Mouse (Mus musculus) erythroid progenitor cell, adult 5-6 weeks (primary cell): ENCODE results near the gene Kcnq2. TPM values are rescaled to one million over a fixed set of nuclear protein-coding genes. Genes with fewer than 3 reads are reported as not detected.

Experiments used
- ATAC-seq: replicated peaks from 2 replicates; pipeline ENCODE4 v1.8.0; 2016; ENCODE audit warnings: moderate number of reproducible peaks, mild to moderate bottlenecking, moderate TSS enrichment, inconsistent platforms; ENCODE audit not compliant: poor library complexity, low FRiP score, severe bottlenecking
- total RNA-seq, 2 experiments: library from RNA; stranded (forward) in 1 of 2; stranded (reverse) in 1 of 2; fragments of 150-400 nt in 1 of 2; fragments of 186-747, 209-891 nt in 1 of 2; gene quantifications; 2 replicates each; pipeline versions ENCODE4 v1.2.3 to v1.2.4; 2015 to 2017; ENCODE audit warnings: low replicate concordance in 2 of 2

Gene Kcnq2
- not detected in 2 replicates for total RNA-seq (2015; ENCODE audit: low replicate concordance)
- not detected in 2 replicates for total RNA-seq (2017; ENCODE audit: low replicate concordance)

DNA sequence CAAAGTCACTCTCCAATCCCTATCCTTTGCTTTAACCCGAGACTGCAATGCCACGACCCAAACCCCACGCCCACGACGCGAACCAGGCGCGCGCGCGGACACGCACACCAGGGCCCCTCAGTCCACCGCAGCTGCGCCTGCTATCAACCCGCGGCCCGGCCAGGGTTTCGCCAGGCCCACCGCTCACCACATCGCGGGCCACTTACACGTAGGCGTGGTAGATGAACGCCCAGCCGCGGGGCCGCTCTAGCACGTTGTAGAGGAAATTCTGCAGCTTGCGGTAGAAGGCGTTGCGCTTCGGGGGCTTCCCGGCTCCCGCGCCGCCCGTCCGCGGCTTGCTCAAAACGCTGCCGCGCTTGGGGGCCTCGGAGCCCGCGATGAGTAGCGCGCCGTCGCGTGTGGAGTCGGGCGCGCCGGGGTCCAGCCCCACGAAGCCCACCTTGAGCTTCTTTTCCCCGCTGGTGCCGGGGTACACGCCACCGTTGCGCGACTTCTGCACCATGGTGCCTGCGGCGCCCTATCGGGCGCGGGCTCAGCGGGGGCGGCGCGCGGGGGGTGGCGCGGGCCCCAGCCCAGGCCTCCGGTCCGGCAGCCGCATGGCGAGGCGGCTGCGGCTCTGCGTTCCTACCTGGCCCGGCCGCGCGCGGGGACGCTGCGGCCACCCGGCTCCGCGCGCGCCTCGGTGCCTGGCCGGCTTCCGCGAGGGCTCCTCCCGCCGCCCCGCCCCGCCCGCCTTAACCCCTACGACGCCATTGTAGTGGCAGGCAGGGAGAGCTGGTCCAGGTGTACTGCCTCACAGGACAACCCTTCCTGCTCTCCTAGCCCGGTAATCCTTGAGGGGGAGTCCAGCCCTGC, at the start of gene Kcnq2:
Gene Kcnq2, minus strand, starts transcription at position 710 of the 855 bp plus-strand sequence.
- ATAC-seq, result no peak

GRCm38 (mm10) chr2:181180898-181181297, 45.8 kb upstream of the Kcnq2 start:
- no peak for ATAC-seq

DNA sequence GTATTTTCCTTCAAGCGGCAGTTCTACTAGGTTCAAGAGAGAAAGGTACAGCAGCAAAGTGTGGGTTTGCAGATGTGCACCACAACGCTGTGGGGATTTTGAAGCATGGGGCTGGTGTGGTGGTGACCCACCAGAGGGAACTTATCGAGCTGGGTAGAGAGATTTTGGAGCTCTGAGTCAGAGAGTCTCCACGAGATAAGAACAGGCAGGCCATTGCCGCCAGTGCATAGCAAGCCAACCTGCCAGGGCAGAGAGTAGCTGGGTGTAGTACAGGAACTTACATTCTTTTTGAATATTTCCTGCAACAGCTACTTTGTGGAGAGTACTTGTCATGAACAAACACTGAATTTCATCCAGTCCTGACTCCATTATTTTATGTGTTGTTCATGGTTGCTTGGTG, 43.4 kb upstream of the Kcnq2 start:
- no peak for ATAC-seq

- no peak for ATAC-seq
These were observed 42.9 kb upstream of the Kcnq2 start for GRCm38 (mm10) chr2:181178015-181178414.

- ATAC-seq, result no peak
These were observed 39.5 kb upstream of the Kcnq2 start for GRCm38 (mm10) chr2:181174646-181175045.

- ATAC-seq, result no peak
These were observed 31.4 kb upstream of the Kcnq2 start for GRCm38 (mm10) chr2:181166469-181166868.

GRCm38 (mm10) chr2:181160821-181161220, 25.7 kb upstream of the Kcnq2 start:
- no peak for ATAC-seq

- no peak for ATAC-seq
These were observed 24.7 kb upstream of the Kcnq2 start for GRCm38 (mm10) chr2:181159771-181160170.

GRCm38 (mm10) chr2:181159091-181159514, 24.0 kb upstream of the Kcnq2 start:
- no peak for ATAC-seq

GRCm38 (mm10) chr2:181158471-181158870, 23.4 kb upstream of the Kcnq2 start:
- no peak for ATAC-seq

- no peak for ATAC-seq
These were observed 22.7 kb upstream of the Kcnq2 start for GRCm38 (mm10) chr2:181157716-181158302.

DNA sequence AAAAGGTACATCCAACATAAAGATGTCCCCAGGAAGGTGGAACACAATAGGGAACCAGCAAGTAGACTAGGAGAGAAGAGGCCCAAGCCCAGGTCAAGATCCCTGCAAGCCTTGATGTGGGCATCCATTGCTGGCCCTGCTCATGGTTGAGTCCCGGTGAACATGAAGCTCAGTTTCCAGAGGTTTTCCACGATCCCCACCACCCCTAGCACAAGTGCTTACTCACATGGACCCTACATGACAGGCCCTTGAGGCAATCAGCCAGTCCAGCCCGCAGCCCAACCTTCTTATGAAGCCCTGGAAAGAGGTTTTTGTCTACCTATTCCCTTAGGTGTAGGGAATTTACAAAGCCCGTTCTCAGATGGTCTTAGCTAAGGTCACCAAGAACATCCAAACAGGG, 22.1 kb upstream of the Kcnq2 start:
- ATAC-seq, result no peak

- no peak for ATAC-seq
These were observed 21.4 kb upstream of the Kcnq2 start, which contains the start of gene Eef1a2 for GRCm38 (mm10) chr2:181156248-181157121. Gene Eef1a2, minus strand, starts transcription at chr2:181157014.

DNA sequence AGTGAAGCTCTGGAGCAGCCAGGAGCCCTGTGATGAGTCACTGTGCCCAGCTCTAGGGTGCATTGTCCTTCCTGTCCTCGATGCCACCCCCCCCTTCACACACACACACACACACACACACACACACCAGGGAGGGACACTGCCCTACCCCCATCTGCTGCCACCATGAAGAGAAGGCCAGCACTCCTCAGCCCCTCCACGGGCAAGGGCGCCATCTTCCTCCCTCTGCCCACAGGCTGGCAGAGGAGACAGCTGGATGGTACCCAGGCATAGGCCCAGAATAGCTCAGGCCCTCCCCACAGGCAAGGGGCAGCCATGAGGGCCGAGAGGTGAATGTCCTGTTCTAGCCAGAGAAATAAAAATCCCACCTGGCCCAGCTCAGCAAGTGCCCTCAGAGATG, 20.7 kb upstream of the Kcnq2 start:
- ATAC-seq, result no peak

DNA sequence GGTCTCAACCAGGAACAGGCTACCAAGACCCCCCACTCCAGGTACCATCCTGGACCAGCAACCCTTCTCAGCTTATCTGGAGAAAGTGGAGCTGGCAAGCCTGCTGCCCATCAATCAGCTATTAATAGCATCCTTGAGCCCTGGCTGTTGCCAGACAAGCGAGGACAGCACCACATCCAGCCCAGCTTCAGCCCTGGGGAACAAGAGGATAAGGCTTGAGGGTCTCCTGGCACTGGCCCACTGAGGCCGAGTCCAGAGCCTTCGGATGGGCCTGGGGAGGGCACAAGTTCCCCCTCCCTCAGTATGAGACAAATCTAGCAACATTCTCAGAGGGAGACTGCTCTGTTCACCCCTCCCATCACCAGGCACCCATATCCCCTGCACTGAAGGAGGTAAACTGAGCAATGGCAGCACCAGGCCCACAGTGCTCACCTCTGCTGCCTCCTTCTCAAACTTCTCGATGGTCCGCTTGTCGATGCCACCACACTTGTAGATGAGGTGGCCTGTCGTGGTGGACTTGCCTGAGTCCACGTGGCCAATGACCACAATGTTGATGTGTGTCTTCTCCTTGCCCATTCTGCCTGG, 19.8 kb upstream of the Kcnq2 start:
- ATAC-seq, result no peak

DNA sequence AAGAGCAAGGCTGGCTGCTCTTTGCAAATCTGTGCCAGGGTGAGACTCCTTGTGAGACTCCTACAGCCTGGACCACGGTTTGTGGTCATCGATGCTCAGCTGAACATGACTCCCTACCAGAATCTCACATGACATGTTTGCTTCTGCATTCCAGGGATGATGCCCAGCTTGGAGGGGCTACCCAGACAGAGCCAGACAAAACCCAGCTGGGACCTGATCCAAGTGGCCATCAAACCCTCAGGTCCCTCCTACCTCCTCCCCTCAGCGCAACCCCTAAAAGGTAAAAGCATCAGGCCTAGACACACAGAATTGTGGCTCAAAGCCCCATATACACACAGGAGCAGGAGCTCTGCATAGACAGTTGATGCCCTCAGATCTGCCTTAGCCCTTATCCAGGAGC, 19.3 kb upstream of the Kcnq2 start:
- no peak for ATAC-seq

GRCm38 (mm10) chr2:181153837-181154236, 18.7 kb upstream of the Kcnq2 start:
- ATAC-seq, result no peak

- no peak for ATAC-seq
These were observed 18.0 kb upstream of the Kcnq2 start for GRCm38 (mm10) chr2:181153131-181153530.

DNA sequence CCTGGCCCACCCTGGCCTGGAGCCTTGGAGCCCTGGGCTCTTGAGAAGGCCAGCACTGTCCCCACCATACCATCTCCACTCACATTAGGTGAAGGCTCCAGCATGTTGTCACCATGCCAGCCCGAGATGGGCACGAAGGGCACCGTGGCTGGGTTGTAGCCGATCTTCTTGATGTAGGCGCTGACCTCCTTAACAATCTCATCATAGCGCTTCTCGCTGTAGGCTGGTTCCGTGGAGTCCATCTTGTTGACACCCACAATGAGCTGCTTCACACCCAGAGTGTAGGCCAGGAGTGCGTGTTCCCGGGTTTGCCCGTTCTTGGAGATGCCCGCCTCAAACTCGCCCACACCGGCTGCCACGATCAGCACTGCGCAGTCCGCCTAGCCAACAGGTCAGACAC, 17.6 kb upstream of the Kcnq2 start:
- ATAC-seq, result no peak

GRCm38 (mm10) chr2:181150281-181150680, 15.2 kb upstream of the Kcnq2 start:
- no peak for ATAC-seq
